Mouse (Mus musculus) midbrain, embryonic 16.5 days (tissue): ENCODE results near the gene Naa40. TPM values are rescaled to one million over a fixed set of nuclear protein-coding genes. Genes with fewer than 3 reads are reported as not detected.

Source experiments
- ATAC-seq: fragments of 200-750 bp; cut with Nextera tagmentation; 2 replicates; pipeline ENCODE4 v1.8.0; 2017; ENCODE audit warnings: moderate TSS enrichment
- H3K27ac ChIP-seq: fragments of 300-500 bp; sonication (generic); 2 replicates; pipeline ENCODE4 v1.5.1; 2014; ENCODE audit warnings: mild to moderate bottlenecking, low read length, mixed read lengths
- H3K27me3 ChIP-seq: fragments of 300-500 bp; sonication (generic); 2 replicates; pipeline ENCODE4 v1.6.1; 2014; ENCODE audit warnings: low read depth, low read length, mixed read lengths; ENCODE audit not compliant: control insufficient read depth, insufficient read depth
- H3K36me3 ChIP-seq: fragments of 300-500 bp; sonication (generic); 2 replicates; pipeline ENCODE4 v1.6.1; 2014; ENCODE audit warnings: mild to moderate bottlenecking, low read length, moderate library complexity, mixed read lengths; ENCODE audit not compliant: control insufficient read depth, insufficient read depth
- H3K4me1 ChIP-seq: fragments of 300-500 bp; sonication (generic); 2 replicates; pipeline ENCODE4 v1.6.1; 2014; ENCODE audit warnings: mild to moderate bottlenecking, low read length, mixed read lengths; ENCODE audit not compliant: control insufficient read depth, insufficient read depth
- H3K4me2 ChIP-seq: fragments of 300-500 bp; sonication (generic); 2 replicates; pipeline ENCODE4 v1.6.1; 2014; ENCODE audit warnings: mild to moderate bottlenecking, low read length, mixed read lengths
- H3K4me3 ChIP-seq: fragments of 300-500 bp; sonication (generic); 2 replicates; pipeline ENCODE4 v1.5.1; 2014; ENCODE audit warnings: low read depth, mild to moderate bottlenecking, low read length, moderate library complexity, mixed read lengths
- H3K9ac ChIP-seq: fragments of 300-500 bp; sonication (generic); 2 replicates; pipeline ENCODE4 v1.6.1; 2014; ENCODE audit warnings: low read depth, low read length, mixed read lengths
- H3K9me3 ChIP-seq: fragments of 300-500 bp; sonication (generic); replicated peaks from 2 replicates; pipeline ENCODE4 v1.6.1; 2014; ENCODE audit warnings: mild to moderate bottlenecking, low read length, mixed read lengths; ENCODE audit not compliant: control insufficient read depth, poor library complexity, severe bottlenecking
- WGBS: fragments of 180-500 bp; shearing (Covaris S2); extraction: QIAGEN DNeasy Blood & Tissue Kit; methylation state at CpG from one replicate; pipeline ENCODE4 v1.1.7; 2014; 5-methylcytosine and 5-hydroxymethylcytosine counted together
- polyA plus RNA-seq: library from polyadenylated mRNA; unstranded; fragments of >200 nt; fragmentation: Nextera tagmentation; extraction: Ambion mirVana; gene quantifications from 2 replicates; pipeline ENCODE4 v1.2.1, GENCODE M21; 2015

Naa40 gene
- polyA plus RNA-seq, 1 experiment from 2014 or later = 69.6 TPM

GRCm38 (mm10) chr19:7223488-7223887 lies 17.5 kb downstream of the Naa40 start:
- no peaks in the 10 kb centered on the region for H3K9me3 ChIP-seq
- H3K4me1 ChIP-seq = no peaks in the 10 kb centered on the region
- H3K27ac ChIP-seq = no peak overlapping the region
- H3K4me2 ChIP-seq = no peak overlapping the region
- H3K36me3 ChIP-seq = peaks cover 13% of the 10 kb centered on the region
- no peak overlapping the region for H3K9ac ChIP-seq
- no peak overlapping the region for H3K4me3 ChIP-seq
- H3K27me3 ChIP-seq = no peaks in the 10 kb centered on the region
- no peak for ATAC-seq

- peaks cover 7% of the 10 kb centered on the region for H3K36me3 ChIP-seq
- H3K27ac ChIP-seq = no peak overlapping the region
- H3K4me1 ChIP-seq = peaks cover 7% of the 10 kb centered on the region
- no peak overlapping the region for H3K4me3 ChIP-seq
- H3K9me3 ChIP-seq = no peaks in the 10 kb centered on the region
- no peak overlapping the region for H3K9ac ChIP-seq
- WGBS = 92% methylated on average over 6 of the region's 6 CpGs
- no peak for ATAC-seq
- H3K27me3 ChIP-seq = no peaks in the 10 kb centered on the region
- no peak overlapping the region for H3K4me2 ChIP-seq
These were observed 18.8 kb downstream of the Naa40 start for GRCm38 (mm10) chr19:7222196-7222595.

DNA sequence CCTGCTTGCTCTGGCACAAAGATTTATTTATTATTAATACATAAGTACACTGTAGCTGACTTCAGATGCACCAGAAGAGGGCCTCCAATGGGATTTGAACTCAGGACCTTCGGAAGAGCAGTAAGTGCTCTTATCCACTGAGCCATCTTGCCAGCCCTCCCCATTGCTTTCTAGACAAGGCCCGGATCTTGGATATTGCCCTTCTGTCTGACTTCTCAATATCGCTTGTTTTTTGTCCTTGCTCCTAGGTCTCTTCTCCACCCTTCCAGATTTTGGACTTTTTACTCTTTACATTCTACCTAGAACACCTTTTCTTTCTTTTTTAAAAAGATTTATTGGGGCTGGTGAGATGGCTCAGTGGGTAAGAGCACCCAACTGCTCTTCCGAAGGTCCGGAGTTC lies 22.2 kb downstream of the Naa40 start:
- Histone ChIP-seq H3K9me3 (no peaks in the 10 kb centered on the region), H3K27ac (no peak overlapping the region), H3K4me2 (no peak overlapping the region), H3K4me3 (no peak overlapping the region), H3K36me3 (peaks cover 10% of the 10 kb centered on the region), H3K27me3 (no peaks in the 10 kb centered on the region), H3K4me1 (peaks cover 22% of the 10 kb centered on the region), H3K9ac (no peak overlapping the region)
- no peak for ATAC-seq
- 96% methylated on average over 5 of the region's 5 CpGs for WGBS

GRCm38 (mm10) chr19:7217926-7218267 lies 23.1 kb downstream of the Naa40 start:
- Histone ChIP-seq H3K36me3 (peaks cover 10% of the 10 kb centered on the region), H3K4me2 (peak overlapping the region; percentile 50), H3K4me3 (peak overlapping the region; percentile 67), H3K27me3 (no peaks in the 10 kb centered on the region), H3K9me3 (no peaks in the 10 kb centered on the region), H3K9ac (0 out of 2 replicates have a peak overlapping the region, but pooled peaks have one; percentile 20), H3K4me1 (peaks cover 22% of the 10 kb centered on the region), H3K27ac (0 out of 2 replicates have a peak overlapping the region, but pooled peaks have one; percentile 17)
- ATAC-seq = peak; percentile 37
- 12% methylated on average over 6 of the region's 6 CpGs for WGBS

- under 1% methylated on average over 50 of the region's 50 CpGs for WGBS
- peaks cover 10% of the 10 kb centered on the region for H3K36me3 ChIP-seq
These were observed 23.6 kb downstream of the Naa40 start, which contains the start of gene Cox8a for GRCm38 (mm10) chr19:7217162-7217925. Gene Cox8a, minus strand, starts transcription at chr19:7217616.

GRCm38 (mm10) chr19:7214484-7214883 lies 26.5 kb downstream of the Naa40 start:
- no peak overlapping the region for H3K9ac ChIP-seq
- 90% methylated on average over 5 of the region's 5 CpGs for WGBS
- no peak overlapping the region for H3K4me3 ChIP-seq
- H3K9me3 ChIP-seq = no peaks in the 10 kb centered on the region
- H3K4me2 ChIP-seq = no peak overlapping the region
- no peaks in the 10 kb centered on the region for H3K27me3 ChIP-seq
- no peak for ATAC-seq
- peaks cover 13% of the 10 kb centered on the region for H3K36me3 ChIP-seq
- H3K4me1 ChIP-seq = peaks cover 22% of the 10 kb centered on the region
- H3K27ac ChIP-seq = no peak overlapping the region

More at GRCm38 (mm10) chr19:7217162-7217925, 23.6 kb downstream of the Naa40 start, which contains the start of gene Cox8a:
- no peaks in the 10 kb centered on the region for H3K27me3 ChIP-seq
- peak within 1 kb of the TSS; percentile 50 for H3K4me2 ChIP-seq
- H3K9me3 ChIP-seq = no peaks in the 10 kb centered on the region
- H3K4me1 ChIP-seq = peaks cover 22% of the 10 kb centered on the region
- peak within 1 kb of the TSS; percentile 87 for H3K27ac ChIP-seq
- ATAC-seq = peak; percentile 98
- H3K4me3 ChIP-seq = peak within 1 kb of the TSS; percentile 67
- H3K9ac ChIP-seq = peak within 1 kb of the TSS; percentile 84

DNA sequence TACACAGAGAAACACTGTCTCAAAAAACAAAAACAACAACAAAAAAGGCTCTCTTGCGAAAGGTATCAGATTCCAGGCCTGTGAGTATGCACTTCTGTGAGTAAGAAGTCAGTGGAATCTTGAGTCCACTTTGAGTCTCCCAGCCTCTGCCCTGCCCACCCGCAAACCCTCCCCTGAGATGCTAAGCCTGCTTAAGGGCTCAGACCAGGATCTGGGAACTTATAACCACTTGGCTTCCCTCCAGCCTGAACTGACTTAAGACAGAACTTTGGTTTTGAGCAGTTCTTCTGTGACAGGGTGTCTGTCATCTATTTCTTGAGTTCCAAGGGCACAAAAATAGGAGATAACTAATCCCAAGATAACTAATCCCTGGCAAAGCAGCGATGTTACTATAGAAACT lies 28.0 kb downstream of the Naa40 start:
- Histone ChIP-seq H3K4me1 (peaks cover 19% of the 10 kb centered on the region), H3K9me3 (no peaks in the 10 kb centered on the region), H3K4me3 (no peak overlapping the region), H3K4me2 (no peak overlapping the region), H3K27ac (no peak overlapping the region), H3K36me3 (peaks cover 13% of the 10 kb centered on the region), H3K27me3 (no peaks in the 10 kb centered on the region), H3K9ac (no peak overlapping the region)
- no peak for ATAC-seq
- 94% methylated on average over 3 of the region's 3 CpGs for WGBS

- no peak overlapping the region for H3K4me3 ChIP-seq
- no peak overlapping the region for H3K4me2 ChIP-seq
- H3K36me3 ChIP-seq = peaks cover 13% of the 10 kb centered on the region
- no peak for ATAC-seq
- no peaks in the 10 kb centered on the region for H3K9me3 ChIP-seq
- no peak overlapping the region for H3K9ac ChIP-seq
- WGBS = 81% methylated on average over 1 of the region's 1 CpGs
- H3K27me3 ChIP-seq = no peaks in the 10 kb centered on the region
- no peak overlapping the region for H3K27ac ChIP-seq
- peaks cover 16% of the 10 kb centered on the region for H3K4me1 ChIP-seq
These were observed 28.8 kb downstream of the Naa40 start for GRCm38 (mm10) chr19:7212216-7212615.

- Histone ChIP-seq H3K4me2 (no peak overlapping the region), H3K27me3 (no peaks in the 10 kb centered on the region), H3K9me3 (no peaks in the 10 kb centered on the region), H3K4me1 (peaks cover 11% of the 10 kb centered on the region), H3K9ac (no peak overlapping the region), H3K4me3 (no peak overlapping the region), H3K27ac (no peak overlapping the region), H3K36me3 (peaks cover 13% of the 10 kb centered on the region)
- ATAC-seq = no peak
- 83% methylated on average over 7 of the region's 7 CpGs for WGBS
These were observed 30.9 kb downstream of the Naa40 start for GRCm38 (mm10) chr19:7209907-7210646.
